Mouse (Mus musculus) liver, embryonic 14.5 days (tissue): Measurements from ENCODE around the gene Piga. TPM values are rescaled to one million over a fixed set of nuclear protein-coding genes. Genes with fewer than 3 reads are reported as not detected.

Experiments
- ATAC-seq: fragments of 200-750 bp; cut with Nextera tagmentation; 2 replicates; pipeline ENCODE4 v1.8.0; 2017; ENCODE audit warnings: moderate number of reproducible peaks, mild to moderate bottlenecking, moderate library complexity; ENCODE audit not compliant: insufficient read depth
- DNase-seq, 3 experiments: peaks; one replicate each; pipeline ENCODE4 v3.0.0-alpha.2; 2012 to 2013; ENCODE audit warnings: low read depth in 3 of 3, low spot score in 3 of 3
- H3K27ac ChIP-seq: fragments of 300-500 bp; sonication (generic); 2 replicates; pipeline ENCODE4 v1.5.1; 2014; ENCODE audit warnings: moderate library complexity, mild to moderate bottlenecking, control low read depth, inconsistent platforms
- H3K27me3 ChIP-seq: fragments of 300-500 bp; sonication (generic); 2 replicates; pipeline ENCODE4 v1.6.1; 2014; ENCODE audit warnings: mild to moderate bottlenecking, low read length, moderate library complexity; ENCODE audit not compliant: control insufficient read depth, insufficient read depth
- H3K36me3 ChIP-seq: fragments of 300-500 bp; sonication (generic); replicated peaks from 2 replicates; pipeline ENCODE4 v1.6.1; 2014; ENCODE audit warnings: low read depth; ENCODE audit not compliant: control insufficient read depth, insufficient read depth
- H3K4me1 ChIP-seq, 2 experiments: fragments of 200-500 bp in 1 of 2; fragments of 300-500 bp in 1 of 2; sonication (generic) in 1 of 2; replicated peaks; 2 replicates each; pipeline ENCODE4 v1.6.1; 2012 to 2014; ENCODE audit warnings: antibody characterized with exemption in 1 of 2, inconsistent platforms in 1 of 2, low read length in 1 of 2; ENCODE audit not compliant: control insufficient read depth in 2 of 2, insufficient read depth in 2 of 2
- H3K4me2 ChIP-seq: fragments of 300-500 bp; sonication (generic); 2 replicates; pipeline ENCODE4 v1.6.1; 2014; ENCODE audit warnings: low read depth, mild to moderate bottlenecking, control low read depth, moderate library complexity
- H3K4me3 ChIP-seq, 2 experiments: fragments of 200-500 bp in 1 of 2; fragments of 300-500 bp in 1 of 2; sonication (generic) in 1 of 2; 2 replicates each; pipeline ENCODE4 v1.5.1; 2012 to 2014; ENCODE audit warnings: low read depth in 2 of 2, low read length in 2 of 2, mild to moderate bottlenecking in 2 of 2, control low read depth in 1 of 2, inconsistent platforms in 1 of 2, moderate library complexity in 1 of 2; ENCODE audit not compliant: insufficient read depth in 1 of 2
- H3K9ac ChIP-seq: fragments of 300-500 bp; sonication (generic); replicated peaks from 2 replicates; pipeline ENCODE4 v1.6.1; 2014; ENCODE audit warnings: mild to moderate bottlenecking, control low read depth, moderate library complexity
- H3K9me3 ChIP-seq: fragments of 300-500 bp; sonication (generic); 2 replicates; pipeline ENCODE4 v1.6.1; 2016; ENCODE audit warnings: low read length, mixed read lengths; ENCODE audit not compliant: control insufficient read depth
- CTCF ChIP-seq: IDR thresholded peaks from 2 replicates; pipeline ENCODE4 v1.5.1; 2016; ENCODE audit warnings: antibody characterized with exemption, low read depth, control low read depth
- EP300 ChIP-seq: IDR thresholded peaks from 2 replicates; pipeline ENCODE4 v1.6.1; 2016; ENCODE audit warnings: antibody characterized with exemption, low read depth
- WGBS: fragments of 180-500 bp; shearing (Covaris S2); extraction: QIAGEN DNeasy Blood & Tissue Kit; methylation state at CpG from one replicate; pipeline ENCODE4 v1.1.7; 2014; ENCODE audit not compliant: insufficient replicate concordance; 5-methylcytosine and 5-hydroxymethylcytosine counted together
- polyA plus RNA-seq, 2 experiments: library from polyadenylated mRNA; depleted of rRNA in 1 of 2; stranded (reverse) in 1 of 2; unstranded in 1 of 2; fragments of >200 nt; fragmentation: Nextera tagmentation in 1 of 2; extraction: Ambion mirVana in 1 of 2; gene quantifications; 2 replicates each; pipeline versions ENCODE4 v1.2.1 to v1.2.3; 2012 to 2014

Piga gene
- polyA plus RNA-seq, 2 experiments = 9.0 to 11.5 TPM

DNA sequence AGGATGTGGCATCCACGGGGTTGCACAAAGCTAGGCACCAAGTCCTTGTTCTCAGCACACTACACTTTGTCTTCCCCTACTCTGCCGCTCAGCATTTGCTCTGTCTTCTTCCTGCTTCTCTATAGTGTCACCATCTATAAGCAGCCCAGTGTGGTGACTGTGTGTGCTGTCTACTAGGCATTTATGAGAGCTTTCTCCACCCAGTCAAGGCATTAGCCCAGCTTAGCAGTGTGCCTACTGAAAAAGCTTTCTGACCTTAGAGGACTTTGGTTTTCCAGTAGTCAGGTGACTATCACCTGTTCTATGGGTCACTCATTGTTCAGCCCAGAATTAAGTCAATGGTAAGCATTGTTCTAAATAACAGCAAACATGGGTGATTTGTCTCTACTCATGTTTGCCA, 11.5 kb downstream of the Piga start:
- H3K27ac ChIP-seq = no peak overlapping the region
- H3K4me1 ChIP-seq = peaks cover 0 to 8% of the 10 kb centered on the region in 2 experiments; a peak in 2 of 4 replicates
- H3K9ac ChIP-seq = no peak overlapping the region
- no peak overlapping the region for H3K4me3 ChIP-seq
- peaks cover 17% of the 10 kb centered on the region for H3K36me3 ChIP-seq
- no peaks in the 10 kb centered on the region for H3K9me3 ChIP-seq
- 63% methylated on average over 2 of the region's 2 CpGs for WGBS
- DNase-seq = no peak
- TF ChIP-seq EP300 (no peak), CTCF (no peak)
- H3K4me2 ChIP-seq = no peak overlapping the region
- H3K27me3 ChIP-seq = no peaks in the 10 kb centered on the region
- no peak for ATAC-seq

DNA sequence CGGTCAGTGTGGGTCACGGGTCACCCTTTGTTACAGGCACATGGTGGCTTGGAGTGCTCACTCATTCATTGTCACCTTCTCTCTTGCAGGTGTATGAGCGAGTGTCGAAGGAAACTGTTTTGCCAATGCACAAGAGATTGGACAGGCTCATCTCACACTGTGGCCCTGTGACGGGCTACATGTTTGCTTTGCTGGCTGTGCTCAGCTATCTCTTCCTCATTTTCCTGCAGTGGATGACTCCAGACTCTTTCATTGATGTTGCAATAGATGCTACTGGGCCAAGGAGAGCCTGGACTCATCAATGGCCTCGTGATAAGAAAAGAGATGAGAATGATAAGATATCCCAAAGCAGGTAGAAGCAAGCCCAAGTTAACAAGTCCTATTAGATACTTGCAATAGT, 12.0 kb downstream of the Piga start:
- H3K27me3 ChIP-seq = no peaks in the 10 kb centered on the region
- DNase-seq (no peak), ATAC-seq (no peak)
- H3K4me3 ChIP-seq = no peak overlapping the region
- 66% methylated on average over 6 of the region's 6 CpGs for WGBS
- no peaks in the 10 kb centered on the region for H3K9me3 ChIP-seq
- TF ChIP-seq CTCF (no peak), EP300 (no peak)
- H3K27ac ChIP-seq = no peak overlapping the region
- peaks cover 0 to 8% of the 10 kb centered on the region in 2 experiments; a peak in 2 of 4 replicates for H3K4me1 ChIP-seq
- H3K9ac ChIP-seq = no peak overlapping the region
- no peak overlapping the region for H3K4me2 ChIP-seq
- peaks cover 17% of the 10 kb centered on the region for H3K36me3 ChIP-seq

DNA sequence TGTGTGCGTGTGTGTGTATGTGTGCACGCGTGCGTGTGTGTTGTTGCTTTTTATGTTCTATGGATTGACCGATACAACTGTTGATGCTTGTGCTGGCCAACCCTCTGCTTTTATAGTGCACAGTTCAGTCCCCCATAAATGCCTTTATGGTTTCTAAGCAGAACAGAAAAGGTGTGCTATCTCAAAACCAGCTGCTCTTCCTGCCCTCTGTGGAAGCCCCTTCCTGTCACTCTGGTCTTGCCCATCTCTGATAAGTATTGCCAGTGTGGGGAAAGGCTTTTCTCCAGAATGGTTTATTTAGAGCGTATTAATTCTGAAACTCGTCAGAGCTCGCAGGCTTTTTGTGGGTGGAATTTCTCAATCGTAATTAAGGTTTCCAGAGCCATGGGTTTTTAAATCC, 13.1 kb downstream of the Piga start:
- Histone ChIP-seq H3K36me3 (peaks cover 17% of the 10 kb centered on the region), H3K9me3 (no peaks in the 10 kb centered on the region), H3K4me1 (peaks cover 0 to 8% of the 10 kb centered on the region in 2 experiments; a peak in 2 of 4 replicates), H3K27me3 (no peaks in the 10 kb centered on the region), H3K9ac (no peak overlapping the region), H3K4me2 (no peak overlapping the region), H3K27ac (no peak overlapping the region), H3K4me3 (no peak overlapping the region)
- TF ChIP-seq CTCF (no peak), EP300 (no peak)
- WGBS = 57% methylated on average over 9 of the region's 9 CpGs
- ATAC-seq (peak; percentile 23; the same call in 1 of the 2 replicates), DNase-seq (no peak)

DNA sequence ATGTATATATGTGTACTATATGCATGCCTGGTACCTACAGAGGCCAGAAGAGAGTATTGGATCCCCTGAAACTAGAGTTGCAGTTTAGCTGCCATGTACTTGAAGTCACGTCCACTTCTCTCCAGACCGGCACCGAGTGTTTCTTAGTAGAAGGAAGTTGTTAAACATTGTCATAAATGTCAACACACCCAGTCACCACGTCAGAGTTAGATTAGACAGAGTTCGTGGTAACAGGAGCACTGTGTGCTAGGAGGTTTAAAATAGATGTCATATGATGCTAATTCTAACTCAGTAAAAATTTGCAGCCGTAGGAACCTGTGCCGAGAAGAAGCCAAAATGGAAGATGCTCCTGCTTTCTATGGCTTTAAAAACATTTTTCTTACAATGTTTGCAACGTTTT, 17.1 kb downstream of the Piga start, which contains the start of gene Asb11:
Gene Asb11, plus strand, starts transcription at position 286 of the 400 bp plus-strand sequence.
- no peak within 1 kb of the TSS for H3K4me3 ChIP-seq
- H3K36me3 ChIP-seq = peaks cover 9% of the 10 kb centered on the region
- no peak within 1 kb of the TSS for H3K27ac ChIP-seq
- H3K9me3 ChIP-seq = no peaks in the 10 kb centered on the region
- no peak within 1 kb of the TSS for H3K9ac ChIP-seq
- ATAC-seq (no peak), DNase-seq (no peak)
- TF ChIP-seq CTCF = no peak
- H3K4me2 ChIP-seq = no peak within 1 kb of the TSS
- H3K4me1 ChIP-seq = peaks cover 0 to 3% of the 10 kb centered on the region in 2 experiments; a peak in 1 of 4 replicates
- H3K27me3 ChIP-seq = no peaks in the 10 kb centered on the region
- 53% methylated on average over 8 of the region's 8 CpGs for WGBS

DNA sequence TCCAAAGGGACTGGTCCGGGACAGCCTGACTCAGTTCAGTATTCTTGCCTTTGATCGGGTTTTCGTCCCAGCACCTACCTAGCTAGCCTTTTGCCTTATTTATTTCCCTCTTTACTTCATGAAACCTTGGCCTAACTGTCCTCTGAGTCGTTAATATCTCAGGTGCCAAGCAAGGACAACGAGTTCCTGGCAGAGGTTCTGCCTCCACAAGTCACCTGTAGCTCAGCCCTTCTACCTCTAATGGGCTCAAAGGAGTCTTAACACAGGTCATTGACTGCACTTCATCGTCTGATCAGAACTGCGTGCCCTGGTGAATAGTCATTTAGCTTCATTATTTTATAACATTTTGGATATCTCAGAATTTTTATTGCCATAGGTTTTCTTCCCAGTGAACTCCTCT, 19.9 kb downstream of the Piga start:
- TF ChIP-seq CTCF (no peak), EP300 (no peak)
- ATAC-seq (no peak), DNase-seq (no peak)
- H3K27ac ChIP-seq = no peak overlapping the region
- H3K36me3 ChIP-seq = no peaks in the 10 kb centered on the region
- no peak overlapping the region for H3K4me3 ChIP-seq
- no peaks in the 10 kb centered on the region for H3K27me3 ChIP-seq
- no peaks in the 10 kb centered on the region for H3K4me1 ChIP-seq
- H3K9ac ChIP-seq = no peak overlapping the region
- WGBS = 69% methylated on average over 7 of the region's 7 CpGs
- no peaks in the 10 kb centered on the region for H3K9me3 ChIP-seq
- no peak overlapping the region for H3K4me2 ChIP-seq
